Mouse (Mus musculus) kidney, adult 2 months (tissue): ENCODE measurements at regions not wholly inside any gene's neighbourhood (a gene's known extent, or its start where the extent isn't known, plus 50 kb on each side); places are given as distances from the start of the nearest gene placed in this dataset.

ENCODE experiments used
- DNase-seq: peaks from one replicate; pipeline ENCODE4 v3.0.0; 2021
- H3K27ac ChIP-seq: fragments of 200-500 bp; 2 replicates; pipeline ENCODE4 v1.5.1; 2012; ENCODE audit warnings: low read depth, low read length, control low read depth, inconsistent platforms; ENCODE audit not compliant: insufficient read depth
- H3K27me3 ChIP-seq: fragments of 200-500 bp; replicated peaks from 2 replicates; pipeline ENCODE4 v1.6.1; 2012; ENCODE audit warnings: mild to moderate bottlenecking, moderate library complexity, low read length, inconsistent platforms; ENCODE audit not compliant: control insufficient read depth, insufficient read depth
- H3K36me3 ChIP-seq: fragments of 200-500 bp; 2 replicates; pipeline ENCODE4 v1.6.1; 2012; ENCODE audit warnings: mild to moderate bottlenecking, moderate library complexity, low read length, inconsistent platforms; ENCODE audit not compliant: control insufficient read depth, insufficient read depth
- H3K4me1 ChIP-seq: fragments of 200-500 bp; 2 replicates; pipeline ENCODE4 v1.6.1; 2011; ENCODE audit warnings: low read length; ENCODE audit not compliant: control insufficient read depth, insufficient read depth
- H3K4me3 ChIP-seq: fragments of 200-500 bp; 2 replicates; pipeline ENCODE4 v1.5.1; 2011; ENCODE audit warnings: mild to moderate bottlenecking, low read depth, low read length, control low read depth; ENCODE audit not compliant: insufficient read depth
- CTCF ChIP-seq: fragments of 200-500 bp; conservative IDR thresholded peaks from 2 replicates; pipeline ENCODE4 v1.5.1; 2011; ENCODE audit warnings: low read depth, mild to moderate bottlenecking, control low read depth, low read length, moderate library complexity, mixed read lengths; ENCODE audit not compliant: insufficient read depth, insufficient read length
- POLR2A ChIP-seq: fragments of 200-500 bp; IDR thresholded peaks from one replicate; pipeline ENCODE4 v1.6.1; 2011; ENCODE audit warnings: low read depth, low read length, control low read depth
- WGBS: fragments of 180-500 bp; shearing (Covaris S2); methylation state at CpG from one replicate; pipeline ENCODE4 v1.1.7; 2018; 5-methylcytosine and 5-hydroxymethylcytosine counted together

- no peak for DNase-seq
- no peak for TF ChIP-seq POLR2A
- TF ChIP-seq CTCF = no peak
- no peaks in the 10 kb centered on the region for H3K36me3 ChIP-seq
- no peak overlapping the region for H3K27ac ChIP-seq
- H3K4me1 ChIP-seq = peaks cover 6% of the 10 kb centered on the region; the same call in 1 of the 2 replicates
- H3K27me3 ChIP-seq = no peaks in the 10 kb centered on the region
- WGBS = 83% methylated on average over 3 of the region's 3 CpGs
- no peak overlapping the region for H3K4me3 ChIP-seq
Observed at GRCm38 (mm10) chr4:106229526-106229925, 86.5 kb upstream of the Usp24 start.

GRCm38 (mm10) chr4:106232499-106232970 is 83.5 kb upstream of the Usp24 start:
- no peaks in the 10 kb centered on the region for H3K27me3 ChIP-seq
- H3K4me3 ChIP-seq = no peak overlapping the region
- H3K36me3 ChIP-seq = no peaks in the 10 kb centered on the region
- no peak overlapping the region for H3K27ac ChIP-seq
- TF ChIP-seq POLR2A (no peak), CTCF (no peak)
- DNase-seq = no peak
- WGBS = 54% methylated on average over 9 of the region's 9 CpGs
- H3K4me1 ChIP-seq = peaks cover 6% of the 10 kb centered on the region; the same call in 1 of the 2 replicates

GRCm38 (mm10) chr4:106244384-106244819 is 71.6 kb upstream of the Usp24 start:
- H3K4me3 ChIP-seq = no peak overlapping the region
- WGBS = 36% methylated on average over 14 of the region's 14 CpGs
- H3K27me3 ChIP-seq = no peaks in the 10 kb centered on the region
- H3K36me3 ChIP-seq = no peaks in the 10 kb centered on the region
- no peak for TF ChIP-seq CTCF
- no peak for TF ChIP-seq POLR2A
- DNase-seq = peak; percentile 97
- H3K27ac ChIP-seq = peak overlapping the region; percentile 98
- H3K4me1 ChIP-seq = peaks cover 25% of the 10 kb centered on the region

- peak; percentile 78 for DNase-seq
- H3K36me3 ChIP-seq = no peaks in the 10 kb centered on the region
- WGBS = 40% methylated on average over 9 of the region's 9 CpGs
- peaks cover 25% of the 10 kb centered on the region for H3K4me1 ChIP-seq
- TF ChIP-seq POLR2A (no peak), CTCF (no peak)
- no peak overlapping the region for H3K4me3 ChIP-seq
- H3K27me3 ChIP-seq = no peaks in the 10 kb centered on the region
- H3K27ac ChIP-seq = peak overlapping the region; percentile 98
Observed at GRCm38 (mm10) chr4:106244826-106245510, 71.0 kb upstream of the Usp24 start.

- H3K27me3 ChIP-seq = no peaks in the 10 kb centered on the region
- DNase-seq = no peak
- peaks cover 25% of the 10 kb centered on the region for H3K4me1 ChIP-seq
- WGBS = 69% methylated on average over 2 of the region's 2 CpGs
- H3K4me3 ChIP-seq = no peak overlapping the region
- no peak for TF ChIP-seq POLR2A
- TF ChIP-seq CTCF = 0 out of 2 replicates have a peak, but pooled peaks have one; percentile 12
- H3K36me3 ChIP-seq = no peaks in the 10 kb centered on the region
- H3K27ac ChIP-seq = no peak overlapping the region
Observed at GRCm38 (mm10) chr4:106246695-106247094, 69.3 kb upstream of the Usp24 start.

- 95% methylated on average over 5 of the region's 5 CpGs for WGBS
- no peak for TF ChIP-seq CTCF
- no peak for TF ChIP-seq POLR2A
- H3K4me1 ChIP-seq = peaks cover 25% of the 10 kb centered on the region
- no peak overlapping the region for H3K4me3 ChIP-seq
- DNase-seq = no peak
- no peaks in the 10 kb centered on the region for H3K27me3 ChIP-seq
- no peaks in the 10 kb centered on the region for H3K36me3 ChIP-seq
- no peak overlapping the region for H3K27ac ChIP-seq
Observed at GRCm38 (mm10) chr4:106247398-106247797, 68.6 kb upstream of the Usp24 start.

GRCm38 (mm10) chr4:106248272-106248671 is 67.7 kb upstream of the Usp24 start:
- no peak for DNase-seq
- TF ChIP-seq POLR2A = no peak
- no peak for TF ChIP-seq CTCF
- WGBS = 90% methylated on average over 8 of the region's 8 CpGs
- Histone ChIP-seq H3K36me3 (no peaks in the 10 kb centered on the region), H3K4me3 (no peak overlapping the region), H3K27ac (no peak overlapping the region), H3K27me3 (no peaks in the 10 kb centered on the region), H3K4me1 (peaks cover 24% of the 10 kb centered on the region)
